Mouse (Mus musculus) hindbrain, embryonic 13.5 days (tissue): ENCODE measurements around the gene Olfr705. TPM values are rescaled to one million over a fixed set of nuclear protein-coding genes. Genes with fewer than 3 reads are reported as not detected.
"Not testable (repeated sequence)": the region's sequence is repeated elsewhere in the genome, so short reads cannot be mapped to it uniquely, and the experiment has no call there.

Experiments used
- ATAC-seq: fragments of 200-750 bp; cut with Nextera tagmentation; 2 replicates; pipeline ENCODE4 v1.8.0; 2017; ENCODE audit warnings: moderate TSS enrichment; ENCODE audit not compliant: low FRiP score
- H3K27ac ChIP-seq: fragments of 300-500 bp; sonication (generic); 2 replicates; pipeline ENCODE4 v1.5.1; 2015; ENCODE audit warnings: inconsistent platforms, mild to moderate bottlenecking, moderate library complexity
- H3K27me3 ChIP-seq: fragments of 300-500 bp; sonication (generic); 2 replicates; pipeline ENCODE4 v1.6.1; 2015; ENCODE audit warnings: mild to moderate bottlenecking, inconsistent platforms
- H3K36me3 ChIP-seq: fragments of 300-500 bp; sonication (generic); 2 replicates; pipeline ENCODE4 v1.6.1; 2015; ENCODE audit warnings: mild to moderate bottlenecking, inconsistent platforms
- H3K4me1 ChIP-seq: fragments of 300-500 bp; sonication (generic); replicated peaks from 2 replicates; pipeline ENCODE4 v1.6.1; 2015; ENCODE audit warnings: inconsistent platforms
- H3K4me2 ChIP-seq: fragments of 300-500 bp; sonication (generic); 2 replicates; pipeline ENCODE4 v1.6.1; 2015; ENCODE audit warnings: inconsistent platforms, mild to moderate bottlenecking, moderate library complexity
- H3K4me3 ChIP-seq: fragments of 300-500 bp; sonication (generic); 2 replicates; pipeline ENCODE4 v1.5.1; 2015; ENCODE audit warnings: mild to moderate bottlenecking, inconsistent platforms
- H3K9ac ChIP-seq: fragments of 300-500 bp; sonication (generic); 2 replicates; pipeline ENCODE4 v1.6.1; 2015; ENCODE audit warnings: mild to moderate bottlenecking, inconsistent platforms
- H3K9me3 ChIP-seq: fragments of 300-500 bp; sonication (generic); 2 replicates; pipeline ENCODE4 v1.6.1; 2016; ENCODE audit warnings: inconsistent platforms
- WGBS: fragments of 180-500 bp; shearing (Covaris S2); methylation state at CpG from one replicate; pipeline ENCODE4 v1.1.7; 2015; 5-methylcytosine and 5-hydroxymethylcytosine counted together
- polyA plus RNA-seq: library from polyadenylated mRNA; unstranded; fragments of >200 nt; fragmentation: Nextera tagmentation; extraction: Ambion mirVana; gene quantifications from 2 replicates; pipeline ENCODE4 v1.2.1, GENCODE M21; 2015

Gene Olfr705
- polyA plus RNA-seq, result not detected in 2 replicates

DNA sequence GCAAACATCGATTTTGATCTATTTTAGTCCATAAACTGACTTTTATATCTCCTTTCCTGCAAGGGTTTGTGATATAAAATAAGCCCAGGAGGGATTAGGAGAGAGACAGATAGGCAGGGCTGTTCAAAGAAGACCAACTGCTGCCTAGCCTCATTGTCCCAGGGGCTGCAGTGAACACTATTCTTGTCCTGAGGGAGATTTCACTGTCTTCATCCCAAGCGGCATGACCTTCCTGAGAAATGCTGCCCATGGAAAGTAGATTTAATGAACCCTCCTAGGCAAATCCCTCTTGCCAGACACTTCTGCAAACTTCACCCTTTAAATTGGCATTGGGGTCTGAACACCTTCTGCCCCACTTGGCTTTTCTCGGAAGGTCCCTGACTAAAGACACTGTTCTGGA, at the start of gene Olfr705:
Olfr705 (minus strand) TSS at position 101 of the 400 bp plus-strand sequence.
- H3K36me3 ChIP-seq, result no peaks in the 10 kb centered on the region
- no peak within 1 kb of the TSS for H3K4me2 ChIP-seq
- no peaks in the 10 kb centered on the region for H3K9me3 ChIP-seq
- H3K9ac ChIP-seq, result no peak within 1 kb of the TSS
- H3K27me3 ChIP-seq, result no peaks in the 10 kb centered on the region
- H3K4me1 ChIP-seq, result no peaks in the 10 kb centered on the region
- H3K4me3 ChIP-seq, result no peak within 1 kb of the TSS
- ATAC-seq, result no peak
- 87% methylated on average over 3 of the region's 3 CpGs for WGBS
- H3K27ac ChIP-seq, result no peak within 1 kb of the TSS

DNA sequence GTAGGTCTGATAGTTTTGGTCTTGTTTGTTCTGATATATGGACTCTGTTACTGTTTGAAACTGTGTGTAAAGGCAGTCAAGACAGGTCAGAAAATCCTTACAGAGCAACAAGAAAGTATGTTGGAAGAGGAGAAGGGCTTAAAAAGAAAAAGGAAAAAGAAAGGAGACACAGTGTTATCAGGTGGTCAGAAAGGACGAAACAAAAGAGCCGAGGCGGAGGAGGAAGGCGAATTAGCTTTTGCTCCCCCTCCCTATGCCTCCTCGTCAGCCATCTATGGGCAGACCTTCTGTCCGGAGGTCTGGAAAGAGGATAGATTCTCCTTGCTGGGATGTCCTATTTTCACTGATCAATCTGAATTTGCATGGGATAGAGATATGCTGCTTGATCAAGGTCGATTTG, 44.3 kb upstream of the Olfr705 start:
- WGBS, result 84% methylated on average over 7 of the region's 7 CpGs
- not testable (repeated sequence) for H3K27me3 ChIP-seq, ATAC-seq, H3K4me2 ChIP-seq, H3K9ac ChIP-seq, H3K27ac ChIP-seq, H3K9me3 ChIP-seq, H3K4me1 ChIP-seq, H3K4me3 ChIP-seq, H3K36me3 ChIP-seq

DNA sequence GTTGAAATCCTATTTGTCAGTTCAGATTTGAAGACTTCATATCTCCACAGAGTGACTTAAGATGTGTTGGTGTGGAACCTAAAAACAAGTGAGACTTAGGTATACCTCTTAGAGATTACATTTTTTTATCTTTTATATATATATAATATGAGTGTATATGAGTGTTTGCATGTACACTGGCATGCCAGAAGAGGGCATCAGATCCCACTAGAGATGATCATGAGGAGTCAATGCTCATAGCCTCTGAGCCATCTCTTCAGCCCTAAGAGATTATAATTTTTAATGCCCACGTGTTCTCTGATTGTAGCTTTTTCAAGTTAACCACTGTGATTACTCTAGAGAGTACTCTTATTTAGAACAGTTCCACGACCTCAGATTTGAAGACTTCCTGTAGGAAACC, 31.0 kb upstream of the Olfr705 start, which contains the start of gene Olfr1532-ps1:
Olfr1532-ps1 (plus strand) TSS at position 326 of the 400 bp plus-strand sequence.
- Histone ChIP-seq H3K4me1 (no peaks in the 10 kb centered on the region), H3K9me3 (no peaks in the 10 kb centered on the region), H3K27me3 (no peaks in the 10 kb centered on the region), H3K36me3 (no peaks in the 10 kb centered on the region), H3K9ac (no peak within 1 kb of the TSS), H3K27ac (no peak within 1 kb of the TSS), H3K4me2 (no peak within 1 kb of the TSS), H3K4me3 (no peak within 1 kb of the TSS)
- 72% methylated on average over 2 of the region's 2 CpGs for WGBS
- no peak for ATAC-seq

DNA sequence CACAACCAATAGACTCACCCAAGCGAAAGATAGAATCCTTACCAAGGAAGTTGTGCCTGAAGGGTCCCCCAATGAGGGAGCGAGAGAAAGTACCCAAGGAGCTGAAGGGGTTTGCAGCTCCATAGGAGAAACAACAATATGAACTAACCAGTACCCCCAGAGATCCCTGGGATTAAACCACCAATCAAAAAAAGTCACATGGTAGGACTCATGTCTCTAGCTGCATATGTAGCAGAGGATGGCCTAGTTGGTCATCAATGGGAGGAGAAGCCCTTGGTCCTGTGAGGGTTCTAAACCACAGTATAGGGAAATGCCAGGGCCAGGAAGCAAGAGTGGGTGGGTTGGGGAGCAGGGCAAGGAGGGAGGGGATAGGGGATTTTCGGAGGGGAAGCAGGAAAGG, 24.4 kb upstream of the Olfr705 start, which contains the start of gene Olfr707:
Olfr707 (minus strand) TSS at position 101 of the 400 bp plus-strand sequence.
- H3K4me2 ChIP-seq, H3K4me1 ChIP-seq, H3K9me3 ChIP-seq, H3K9ac ChIP-seq, ATAC-seq, H3K27me3 ChIP-seq, H3K4me3 ChIP-seq, H3K36me3 ChIP-seq, H3K27ac ChIP-seq: not testable (repeated sequence)
- WGBS, result 88% methylated on average over 3 of the region's 3 CpGs

DNA sequence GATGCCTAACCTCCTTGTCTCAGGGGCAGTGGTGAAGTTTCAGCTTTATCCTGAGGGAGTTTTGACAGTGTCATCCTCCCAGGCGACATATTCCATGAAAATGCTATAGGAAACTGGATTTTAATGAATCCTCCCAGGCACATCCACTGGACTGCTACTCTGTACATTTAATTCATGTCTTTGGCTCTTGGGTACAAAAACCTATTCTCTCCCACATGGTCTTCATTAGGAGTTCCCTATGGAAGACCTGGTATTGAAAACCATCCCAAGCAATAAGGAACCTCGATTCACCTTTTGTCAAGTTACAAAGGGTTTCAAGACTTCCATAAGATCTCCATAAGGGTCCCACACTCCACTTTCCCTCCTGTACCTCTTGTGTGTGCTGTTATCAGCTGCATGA, 11.4 kb upstream of the Olfr705 start, which contains the start of gene Olfr706:
Olfr706 (minus strand) TSS at position 101 of the 400 bp plus-strand sequence.
- Histone ChIP-seq H3K4me2 (no peak within 1 kb of the TSS), H3K9me3 (no peaks in the 10 kb centered on the region), H3K4me3 (no peak within 1 kb of the TSS), H3K27ac (no peak within 1 kb of the TSS), H3K9ac (no peak within 1 kb of the TSS), H3K4me1 (no peaks in the 10 kb centered on the region), H3K27me3 (no peaks in the 10 kb centered on the region), H3K36me3 (no peaks in the 10 kb centered on the region)
- WGBS, result 85% methylated on average over 2 of the region's 2 CpGs
- no peak for ATAC-seq

DNA sequence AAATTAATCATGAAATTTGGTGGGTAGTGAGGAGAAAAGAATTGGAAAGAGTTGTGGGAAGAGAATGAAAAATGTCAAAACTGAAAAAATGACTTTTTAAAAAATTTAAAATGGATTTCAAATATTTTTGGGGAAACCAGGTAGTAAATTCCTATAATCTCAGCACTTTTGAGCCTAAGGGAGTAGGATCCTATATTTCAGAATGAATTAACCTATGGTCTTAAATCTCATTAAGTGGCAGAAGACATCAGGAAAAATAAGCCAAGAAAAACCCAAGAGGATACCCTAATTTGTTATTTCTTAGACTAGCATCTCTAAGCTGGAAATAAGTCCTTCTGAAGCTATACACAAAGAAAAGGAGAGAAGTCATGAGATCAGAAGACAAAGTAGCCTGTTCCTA, 13.8 kb downstream of the Olfr705 start, which contains the start of gene Olfr704:
Olfr704 (plus strand) TSS at position 301 of the 400 bp plus-strand sequence.
- no peaks in the 10 kb centered on the region for H3K9me3 ChIP-seq
- no peaks in the 10 kb centered on the region for H3K27me3 ChIP-seq
- H3K36me3 ChIP-seq, result no peaks in the 10 kb centered on the region
- no peaks in the 10 kb centered on the region for H3K4me1 ChIP-seq
- no peak within 1 kb of the TSS for H3K9ac ChIP-seq
- no peak within 1 kb of the TSS for H3K4me3 ChIP-seq
- H3K27ac ChIP-seq, result no peak within 1 kb of the TSS
- H3K4me2 ChIP-seq, result no peak within 1 kb of the TSS
- no peak for ATAC-seq

DNA sequence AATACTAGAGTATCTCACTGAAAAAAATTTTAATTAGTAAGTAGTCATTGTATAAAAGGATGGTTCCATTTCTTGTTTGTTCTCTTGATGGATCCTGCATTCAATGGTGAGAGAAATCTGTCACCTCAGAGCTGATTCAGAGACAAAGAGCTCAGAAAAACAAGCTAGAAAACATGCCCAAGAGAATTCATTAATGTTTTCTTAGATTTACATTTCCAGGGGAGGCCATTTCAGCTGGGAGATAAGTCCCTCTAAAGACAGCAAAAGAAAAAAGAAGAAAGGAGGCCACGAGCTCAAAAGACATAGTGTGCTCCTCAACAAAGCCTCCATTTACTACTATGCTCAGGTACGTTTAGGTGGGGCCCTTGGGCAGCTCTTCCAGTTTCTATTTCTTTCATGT, 33.6 kb downstream of the Olfr705 start, which contains the start of gene Olfr703:
Olfr703 (plus strand) TSS at position 301 of the 400 bp plus-strand sequence.
- H3K4me1 ChIP-seq, result no peaks in the 10 kb centered on the region
- 70% methylated on average over 2 of the region's 2 CpGs for WGBS
- H3K27me3 ChIP-seq, result no peaks in the 10 kb centered on the region
- no peak within 1 kb of the TSS for H3K9ac ChIP-seq
- no peak within 1 kb of the TSS for H3K4me3 ChIP-seq
- no peak within 1 kb of the TSS for H3K27ac ChIP-seq
- H3K9me3 ChIP-seq, result no peaks in the 10 kb centered on the region
- no peak for ATAC-seq
- H3K4me2 ChIP-seq, result no peak within 1 kb of the TSS
- H3K36me3 ChIP-seq, result no peaks in the 10 kb centered on the region

DNA sequence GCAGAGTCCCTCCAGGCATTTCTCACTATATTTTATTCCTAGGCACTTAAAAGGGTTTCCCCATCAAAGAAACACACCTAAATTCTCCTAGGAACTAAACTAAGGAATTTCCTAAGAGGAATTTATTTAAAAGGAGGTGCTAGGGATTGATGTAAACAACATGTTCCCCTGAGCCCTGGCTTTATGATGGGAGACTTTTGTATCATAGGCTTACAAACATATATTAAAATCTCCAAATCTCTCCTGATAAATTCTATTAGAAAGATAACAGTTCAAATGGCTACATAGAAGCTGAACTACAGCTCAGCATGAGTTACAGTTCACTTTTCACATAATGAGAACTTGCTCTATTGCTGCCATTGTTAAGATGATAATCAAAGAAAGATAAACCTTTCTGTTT, 42.9 kb downstream of the Olfr705 start, which contains the start of gene Olfr702:
Olfr702 (minus strand) TSS at position 101 of the 400 bp plus-strand sequence.
- H3K4me1 ChIP-seq, result no peaks in the 10 kb centered on the region
- H3K27me3 ChIP-seq, result no peaks in the 10 kb centered on the region
- no peaks in the 10 kb centered on the region for H3K36me3 ChIP-seq
- H3K27ac ChIP-seq, result no peak within 1 kb of the TSS
- H3K4me3 ChIP-seq, result no peak within 1 kb of the TSS
- H3K4me2 ChIP-seq, result no peak within 1 kb of the TSS
- no peak for ATAC-seq
- no peaks in the 10 kb centered on the region for H3K9me3 ChIP-seq
- H3K9ac ChIP-seq, result no peak within 1 kb of the TSS

Other genes starting within 250 kb of the Olfr705 start
- not detected in 2 replicates for gene Olfr693, start 196.3 kb downstream of the Olfr705 start, polyA plus RNA-seq
- not detected in 2 replicates for gene Olfr694, start 185.1 kb downstream of the Olfr705 start, polyA plus RNA-seq
- not detected in 2 replicates for gene Olfr695, start 160.5 kb downstream of the Olfr705 start, polyA plus RNA-seq
- not detected in 2 replicates for gene Olfr697, start 134.4 kb downstream of the Olfr705 start, polyA plus RNA-seq
- gene Olfr698, start 121.5 kb downstream of the Olfr705 start, polyA plus RNA-seq, result not detected in 2 replicates
- gene Olfr699, start 83.7 kb downstream of the Olfr705 start, polyA plus RNA-seq, result not detected in 2 replicates
- not detected in 2 replicates for gene Olfr700, start 68.1 kb downstream of the Olfr705 start, polyA plus RNA-seq
- not detected in 2 replicates for gene Olfr701, start 62.8 kb downstream of the Olfr705 start, polyA plus RNA-seq
- not detected in 2 replicates for gene Olfr702, start 43.0 kb downstream of the Olfr705 start, polyA plus RNA-seq
- not detected in 2 replicates for gene Olfr703, start 33.5 kb downstream of the Olfr705 start, polyA plus RNA-seq
- gene Olfr704, start 13.7 kb downstream of the Olfr705 start, polyA plus RNA-seq, result not detected in 2 replicates
- not detected in 2 replicates for gene Olfr706, start 11.3 kb upstream of the Olfr705 start, polyA plus RNA-seq
- not detected in 2 replicates for gene Olfr707, start 24.4 kb upstream of the Olfr705 start, polyA plus RNA-seq
- not detected in 2 replicates for gene Olfr1532-ps1, start 31.1 kb upstream of the Olfr705 start, polyA plus RNA-seq
- gene Olfr709-ps1, start 55.3 kb upstream of the Olfr705 start, polyA plus RNA-seq, result not detected in 2 replicates
- not detected in 2 replicates for gene Olfr710, start 71.4 kb upstream of the Olfr705 start, polyA plus RNA-seq
- gene Olfr6, start 87.0 kb upstream of the Olfr705 start, polyA plus RNA-seq, result not detected in 2 replicates
- not detected in 2 replicates for gene Olfr711, start 98.6 kb upstream of the Olfr705 start, polyA plus RNA-seq
- gene Olfr2, start 129.2 kb upstream of the Olfr705 start, polyA plus RNA-seq, result not detected in 2 replicates
- gene Olfr713, start 154.3 kb upstream of the Olfr705 start, polyA plus RNA-seq, result not detected in 2 replicates
- gene Olfr714, start 194.1 kb upstream of the Olfr705 start, polyA plus RNA-seq, result not detected in 2 replicates
- not detected in 2 replicates for gene Olfr17, start 216.3 kb upstream of the Olfr705 start, polyA plus RNA-seq
- not detected in 2 replicates for gene Olfr715b, start 233.5 kb upstream of the Olfr705 start, polyA plus RNA-seq